16 mouse cellular contexts compared by ENCODE assay signal in genomic region chr7:127342888-127343287, GRCm38 (mm10). TPM values are rescaled to one million over a fixed set of nuclear protein-coding genes. Genes with fewer than 3 reads are reported as not detected.
DNase-seq lines count a peak whose midpoint lies in the region; ATAC-seq and TF ChIP-seq lines count a peak whose summit lies in the region.
"Had no signal": no experiment of that assay in that cellular context is flagged by ENCODE, and none has a peak within 500 bp of the region (broad histone marks: within the 10 kb centered on the region; RNA-seq: fewer than 3 reads in every experiment).

No protein-coding gene starts in this region.

- H3K4me3 ChIP-seq in heart, embryonic 12.5 days: no peak overlapping the region
- no peak overlapping the region for H3K4me3 ChIP-seq in kidney, adult 2 months (ENCODE audit: insufficient read depth, low read depth, low read length)
- H3K4me3 ChIP-seq in kidney, embryonic 16.5 days (ENCODE audit: low read length): no peak overlapping the region
- H3K4me3 ChIP-seq in E14TG2a.4 (replicated peaks; ENCODE audit: low read length) (peak overlapping the region; percentile 97), ES-E14 (ENCODE audit: insufficient read depth in 1 of 2, low read depth in 1 of 2, low read length in 2 of 2, poor library complexity in 1 of 2, severe bottlenecking in 1 of 2) (peak overlapping the region; percentile 25 to 47; a peak in 2 of 4 replicates)
- H3K4me3 ChIP-seq: embryonic facial prominence, embryonic 15.5 days; gastrocnemius, adult 2 months; liver, embryonic 13.5 days; midbrain, embryonic 12.5 days; neural tube, embryonic 12.5 days had no signal

- 88% methylated on average over 7 of the region's 7 CpGs for WGBS in heart, embryonic 12.5 days
- WGBS in kidney, adult 2 months: 76% methylated on average over 7 of the region's 7 CpGs
- WGBS in kidney, embryonic 16.5 days: 90% methylated on average over 7 of the region's 7 CpGs

- no peak for DNase-seq in heart, adult 8-10 months (ENCODE audit: low spot score)
- DNase-seq in kidney, adult 2 months: peak; percentile 15
- DNase-seq in ES-E14 (ENCODE audit: low read depth, low spot score): no peak
- DNase-seq in thymus, postnatal 14 days: no peak
- DNase-seq: gastrocnemius, adult 2 months; heart, adult 18-20 months; liver, embryonic 13.5 days; lung, embryonic 14.5 days had no signal

- in situ Hi-C loops in ES-E14 (cut with MboI; ENCODE audit: low sequenced_read_pairs in 2 of 2, unreplicated experiment in 2 of 2): no loop called here

- TF ChIP-seq POLR2A in kidney, adult 2 months (IDR thresholded peaks at IDR 0.05; ENCODE audit: low read depth, low read length): no peak

- H3K4me2 ChIP-seq in heart, embryonic 12.5 days: 0 out of 2 replicates have a peak overlapping the region, but pooled peaks have one; percentile 2
- no peak overlapping the region for H3K4me2 ChIP-seq in kidney, embryonic 16.5 days (replicated peaks; ENCODE audit: low read depth, low read length)
- H3K4me2 ChIP-seq: embryonic facial prominence, embryonic 15.5 days; hindbrain, embryonic 14.5 days; liver, embryonic 13.5 days; lung, embryonic 14.5 days; midbrain, embryonic 12.5 days had no signal

- peaks cover 32% of the 10 kb centered on the region for H3K4me1 ChIP-seq in heart, embryonic 12.5 days (replicated peaks)
- peaks cover 34% of the 10 kb centered on the region for H3K4me1 ChIP-seq in kidney, adult 2 months (ENCODE audit: control insufficient read depth, insufficient read depth, low read length)
- peaks cover 22% of the 10 kb centered on the region for H3K4me1 ChIP-seq in kidney, embryonic 16.5 days (ENCODE audit: insufficient read depth, low read length)
- H3K4me1 ChIP-seq in E14TG2a.4 (replicated peaks; ENCODE audit: low read depth, low read length) (peaks cover 53% of the 10 kb centered on the region), ES-E14 (ENCODE audit: control insufficient read depth in 2 of 2, insufficient read depth in 2 of 2, low read length in 2 of 2, poor library complexity in 1 of 2) (peaks cover 1 to 5% of the 10 kb centered on the region in 2 experiments; a peak in 2 of 4 replicates)

- H3K36me3 ChIP-seq in heart, embryonic 12.5 days: peaks cover 33% of the 10 kb centered on the region
- no peaks in the 10 kb centered on the region for H3K36me3 ChIP-seq in kidney, adult 2 months (ENCODE audit: control insufficient read depth, insufficient read depth, low read length)
- peaks cover 23% of the 10 kb centered on the region for H3K36me3 ChIP-seq in kidney, embryonic 16.5 days (ENCODE audit: insufficient read depth, low read length)
- no peaks in the 10 kb centered on the region for H3K36me3 ChIP-seq in E14TG2a.4 (ENCODE audit: insufficient read depth, low read length)
- no peaks in the 10 kb centered on the region for H3K36me3 ChIP-seq in ES-E14 (ENCODE audit: control insufficient read depth, insufficient read depth, low read length, poor library complexity, severe bottlenecking)

- 0 out of 2 replicates have a peak overlapping the region, but pooled peaks have one; percentile 4 for H3K9ac ChIP-seq in heart, embryonic 12.5 days
- H3K9ac ChIP-seq in kidney, embryonic 16.5 days (replicated peaks; ENCODE audit: low read length): no peak overlapping the region
- 0 out of 2 replicates have a peak overlapping the region, but pooled peaks have one; percentile 21 for H3K9ac ChIP-seq in ES-E14 (ENCODE audit: insufficient read depth, low read depth, low read length, poor library complexity, severe bottlenecking)
- H3K9ac ChIP-seq: embryonic facial prominence, embryonic 15.5 days; hindbrain, embryonic 14.5 days; liver, embryonic 13.5 days; lung, embryonic 14.5 days; midbrain, embryonic 12.5 days; neural tube, embryonic 12.5 days had no signal

- TF ChIP-seq CTCF in kidney, adult 2 months (conservative IDR thresholded peaks at IDR 0.05; ENCODE audit: insufficient read depth, insufficient read length, low read depth, low read length): no peak
- TF ChIP-seq CTCF in E14TG2a.4 (conservative IDR thresholded peaks at IDR 0.05; ENCODE audit: low read length): no peak

- H3K27ac ChIP-seq in heart, embryonic 12.5 days (ENCODE audit: poor library complexity, severe bottlenecking): no peak overlapping the region
- peak overlapping the region; percentile 51; the same call in 1 of the 2 replicates for H3K27ac ChIP-seq in kidney, adult 2 months (ENCODE audit: insufficient read depth, low read depth, low read length)
- no peak overlapping the region for H3K27ac ChIP-seq in kidney, embryonic 16.5 days (ENCODE audit: low read length)
- H3K27ac ChIP-seq in ES-E14 (ENCODE audit: insufficient read depth, low read depth, low read length, poor library complexity, severe bottlenecking): no peak overlapping the region
- H3K27ac ChIP-seq: embryonic facial prominence, embryonic 15.5 days; gastrocnemius, adult 2 months; hindbrain, embryonic 14.5 days; liver, embryonic 13.5 days; midbrain, embryonic 12.5 days; neural tube, embryonic 12.5 days; stomach, postnatal 0 days had no signal

- H3K27me3 ChIP-seq in heart, embryonic 12.5 days (replicated peaks): no peaks in the 10 kb centered on the region
- H3K27me3 ChIP-seq in kidney, adult 2 months (replicated peaks; ENCODE audit: control insufficient read depth, insufficient read depth, low read length): no peaks in the 10 kb centered on the region
- no peaks in the 10 kb centered on the region for H3K27me3 ChIP-seq in kidney, embryonic 16.5 days (ENCODE audit: insufficient read depth, low read length)
- H3K27me3 ChIP-seq in E14TG2a.4 (ENCODE audit: insufficient read depth, low read length): peaks cover 29% of the 10 kb centered on the region
- H3K27me3 ChIP-seq: embryonic facial prominence, embryonic 15.5 days; liver, embryonic 13.5 days; midbrain, embryonic 12.5 days; neural tube, embryonic 12.5 days had no signal

- ATAC-seq in heart, embryonic 12.5 days (ENCODE audit: insufficient number of reproducible peaks, low FRiP score): no peak
- ATAC-seq in kidney, embryonic 16.5 days (ENCODE audit: low FRiP score, low TSS enrichment): no peak

- no peaks in the 10 kb centered on the region for H3K9me3 ChIP-seq in heart, embryonic 12.5 days (replicated peaks)
- H3K9me3 ChIP-seq in kidney, embryonic 16.5 days (ENCODE audit: low read length): no peaks in the 10 kb centered on the region
- no peaks in the 10 kb centered on the region for H3K9me3 ChIP-seq in E14TG2a.4 (ENCODE audit: low read length)
- no peaks in the 10 kb centered on the region for H3K9me3 ChIP-seq in ES-E14 (ENCODE audit: control insufficient read depth, insufficient read depth, low read depth, low read length)
- H3K9me3 ChIP-seq: embryonic facial prominence, embryonic 15.5 days; liver, embryonic 13.5 days; midbrain, embryonic 12.5 days; neural tube, embryonic 12.5 days had no signal

TF ChIP-seq in ES-E14, 5 proteins besides CTCF, POLR2A, EP300 and RAD21:
- TF ChIP-seq CHD2 (IDR thresholded peaks at IDR 0.05; ENCODE audit: low read depth, low read length): no peak
- TF ChIP-seq MAFK (IDR thresholded peaks at IDR 0.05; ENCODE audit: insufficient read depth, low read depth, low read length): no peak
- no peak for TF ChIP-seq ZNF384 (IDR thresholded peaks at IDR 0.05; ENCODE audit: low read depth, low read length)
- TF ChIP-seq HCFC1 (IDR thresholded peaks at IDR 0.05; ENCODE audit: borderline replicate concordance, insufficient read depth, low read length): no peak

RNA-seq across cellular contexts. Expression of gene Zfp768, which starts 2.5 kb away (rescaled TPM):
- polyA plus RNA-seq in heart, embryonic 12.5 days (2016; fragmentation: Nextera tagmentation; extraction: Ambion mirVana): 19.1 and 19.8 TPM in 2 replicates
- total RNA-seq in heart, adult 8-10 months (2022): 10 to 100 TPM; 37.1 to 43.4 (median 41.5) TPM
- polyA plus RNA-seq in kidney, adult 2 months (2012; rRNA removed): 36.7 and 52.0 TPM in 2 replicates
- 25.4 and 25.5 TPM in 2 replicates for polyA plus RNA-seq in kidney, embryonic 16.5 days (2015; fragmentation: Nextera tagmentation; extraction: Ambion mirVana)
- total RNA-seq in ES-E14 (2012; rRNA removed): 3.5 and 4.4 TPM in 2 replicates

RNA-seq across cellular contexts. Expression of gene Zfp747, which starts 33.0 kb away (rescaled TPM):
- 4.6 and 5.1 TPM in 2 replicates for polyA plus RNA-seq in heart, embryonic 12.5 days (2016; fragmentation: Nextera tagmentation; extraction: Ambion mirVana)
- total RNA-seq in heart, adult 8-10 months (2022): 1 to 10 TPM; 3.2 to 4.3 (median 3.7) TPM
- polyA plus RNA-seq in kidney, adult 2 months (2012; rRNA removed): 6.5 and 7.2 TPM in 2 replicates
- 10.6 and 11.3 TPM in 2 replicates for polyA plus RNA-seq in kidney, embryonic 16.5 days (2015; fragmentation: Nextera tagmentation; extraction: Ambion mirVana)
- 8.7 and 9.0 TPM in 2 replicates for total RNA-seq in ES-E14 (2012; rRNA removed)

RNA-seq across cellular contexts. Expression of gene 9130019O22Rik, which starts 44.1 kb away (rescaled TPM):
- polyA plus RNA-seq in heart, embryonic 12.5 days (2016; fragmentation: Nextera tagmentation; extraction: Ambion mirVana): 3.4 and 3.9 TPM in 2 replicates
- total RNA-seq in heart, adult 8-10 months (2022): 1 to 10 TPM; 1.8 to 2.5 (median 2.0) TPM
- polyA plus RNA-seq in kidney, adult 2 months (2012; rRNA removed): 3.3 and 3.4 TPM in 2 replicates
- 6.8 and 7.0 TPM in 2 replicates for polyA plus RNA-seq in kidney, embryonic 16.5 days (2015; fragmentation: Nextera tagmentation; extraction: Ambion mirVana)
- 4.1 and 4.2 TPM in 2 replicates for total RNA-seq in ES-E14 (2012; rRNA removed)

RNA-seq across cellular contexts. Expression of gene Itgal, which starts 46.8 kb away (rescaled TPM):
- polyA plus RNA-seq in heart, embryonic 12.5 days (2016; fragmentation: Nextera tagmentation; extraction: Ambion mirVana): 1.0 and 1.1 TPM in 2 replicates
- 1 to 10 TPM; 1.1 to 2.0 (median 1.6) TPM for total RNA-seq in heart, adult 8-10 months (2022)
- polyA plus RNA-seq in kidney, adult 2 months (2012; rRNA removed): 2.9 and 7.2 TPM in 2 replicates
- polyA plus RNA-seq in kidney, embryonic 16.5 days (2015; fragmentation: Nextera tagmentation; extraction: Ambion mirVana): 1.0 and 1.4 TPM in 2 replicates
- 1.8 and 2.2 TPM in 2 replicates for total RNA-seq in ES-E14 (2012; rRNA removed)

RNA-seq across cellular contexts. Expression of gene E430018J23Rik, which starts 50.5 kb away (rescaled TPM):
- polyA plus RNA-seq in heart, embryonic 12.5 days (2016; fragmentation: Nextera tagmentation; extraction: Ambion mirVana): 4.5 and 5.1 TPM in 2 replicates
- 1 to 10 TPM; 2.9 to 5.1 (median 3.9) TPM for total RNA-seq in heart, adult 8-10 months (2022)
- 5.5 and 7.4 TPM in 2 replicates for polyA plus RNA-seq in kidney, adult 2 months (2012; rRNA removed)
- polyA plus RNA-seq in kidney, embryonic 16.5 days (2015; fragmentation: Nextera tagmentation; extraction: Ambion mirVana): 8.3 and 8.8 TPM in 2 replicates
- 2.5 and 3.2 TPM in 2 replicates for total RNA-seq in ES-E14 (2012; rRNA removed)

Comparison
In these comparisons a context has a peak if more than half of its experiments do, and no peak if none do; other contexts are left out.
1. H3K4me3 ChIP-seq: peak in E14TG2a.4 (single experiment) and ES-E14 (2 of 2); none in heart, embryonic 12.5 days (single experiment), kidney, adult 2 months (single experiment) and kidney, embryonic 16.5 days (single experiment).